Mouse (Mus musculus): Measurements from ENCODE around the gene Olfr1155. TPM values are rescaled to one million over a fixed set of nuclear protein-coding genes. Genes with fewer than 3 reads are reported as not detected.

The Olfr1155 gene
- not detected in 2 replicates for polyA plus RNA-seq (2012; rRNA removed)

GRCm38 (mm10) chr2:87945037-87945436 lies at the start of gene Olfr1155:
Gene Olfr1155, minus strand, starts transcription at chr2:87945137.
- DNase-seq (ENCODE audit: low read depth, low spot score), result no peak
- 92% methylated on average over 1 of the region's 1 CpGs for WGBS

- no peak for DNase-seq (ENCODE audit: low read depth, low spot score)
Measured at GRCm38 (mm10) chr2:87989813-87990212, 44.9 kb upstream of the Olfr1155 start, which contains the start of gene Olfr1158. Gene Olfr1158, plus strand, starts transcription at chr2:87990113.

- no peak for DNase-seq (ENCODE audit: low read depth, low spot score)
- 69% methylated on average over 3 of the region's 3 CpGs for WGBS
Measured at GRCm38 (mm10) chr2:87974563-87974962, 29.6 kb upstream of the Olfr1155 start, which contains the start of gene Olfr74. Gene Olfr74, minus strand, starts transcription at chr2:87974663.

- WGBS, result 95% methylated on average over 4 of the region's 4 CpGs
- DNase-seq (ENCODE audit: low read depth, low spot score), result no peak
Measured at GRCm38 (mm10) chr2:87968199-87968598, 23.3 kb upstream of the Olfr1155 start, which contains the start of gene Olfr1157. Gene Olfr1157, minus strand, starts transcription at chr2:87968299.

GRCm38 (mm10) chr2:87953000-87953399 lies 8.1 kb upstream of the Olfr1155 start, which contains the start of gene Olfr1156:
Gene Olfr1156, minus strand, starts transcription at chr2:87953100.
- no peak for DNase-seq (ENCODE audit: low read depth, low spot score)

DNA sequence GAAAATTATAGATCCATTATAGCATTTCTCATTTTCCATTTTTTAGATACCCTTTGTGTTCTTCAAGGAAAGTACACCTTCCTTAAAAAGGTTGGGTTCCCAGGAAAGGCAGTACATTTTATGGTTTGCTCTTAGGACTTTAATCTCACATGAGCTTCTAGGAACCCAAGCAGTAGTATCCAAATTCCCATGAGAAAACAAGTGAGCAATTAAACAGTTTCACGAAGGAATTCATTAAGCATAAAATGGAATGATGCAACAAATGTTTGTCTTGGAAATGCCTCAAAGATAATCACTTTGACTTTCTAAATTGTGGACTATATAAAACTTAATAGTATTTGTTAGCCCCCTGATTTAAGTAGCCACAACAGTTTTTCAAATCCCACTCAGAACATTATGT lies 39.9 kb downstream of the Olfr1155 start, which contains the start of gene Olfr1154:
Gene Olfr1154 (minus strand): TSS at position 101 of the 400 bp plus-strand sequence.
- no peak for DNase-seq (ENCODE audit: low read depth, low spot score)
- 82% methylated on average over 1 of the region's 1 CpGs for WGBS

- 48% methylated on average over 1 of the region's 1 CpGs for WGBS
- DNase-seq (ENCODE audit: low read depth, low spot score), result no peak
Measured at GRCm38 (mm10) chr2:87894662-87895061, 50.3 kb downstream of the Olfr1155 start, which contains the start of gene Olfr1153. Gene Olfr1153, plus strand, starts transcription at chr2:87894962.

Other genes with a start within 250 kb of the Olfr1155 start
- not detected in 2 replicates for gene Olfr1137, start 232.0 kb downstream of the Olfr1155 start, polyA plus RNA-seq (2012; rRNA removed)
- not detected in 2 replicates for gene Olfr1138, start 205.2 kb downstream of the Olfr1155 start, polyA plus RNA-seq (2012; rRNA removed)
- gene Olfr1140, start 201.4 kb downstream of the Olfr1155 start, polyA plus RNA-seq (2012; rRNA removed), result not detected in 2 replicates
- gene Olfr1141, start 191.1 kb downstream of the Olfr1155 start, polyA plus RNA-seq (2012; rRNA removed), result not detected in 2 replicates
- not detected in 2 replicates for gene Olfr152, start 165.7 kb downstream of the Olfr1155 start, polyA plus RNA-seq (2012; rRNA removed)
- gene Olfr1143, start 144.5 kb downstream of the Olfr1155 start, polyA plus RNA-seq (2012; rRNA removed), result not detected in 2 replicates
- gene Olfr1145, start 135.3 kb downstream of the Olfr1155 start, polyA plus RNA-seq (2012; rRNA removed), result not detected in 2 replicates
- not detected in 2 replicates for gene Olfr1148, start 114.6 kb downstream of the Olfr1155 start, polyA plus RNA-seq (2012; rRNA removed)
- gene Olfr1150-ps1, start 101.1 kb downstream of the Olfr1155 start, polyA plus RNA-seq (2012; rRNA removed), result not detected in 2 replicates
- gene Olfr1151, start 89.3 kb downstream of the Olfr1155 start, polyA plus RNA-seq (2012; rRNA removed), result not detected in 2 replicates
- gene Olfr1152, start 78.6 kb downstream of the Olfr1155 start, polyA plus RNA-seq (2012; rRNA removed), result not detected in 2 replicates
- gene Olfr1153, start 50.2 kb downstream of the Olfr1155 start, polyA plus RNA-seq (2012; rRNA removed), result not detected in 2 replicates
- gene Olfr1154, start 40.0 kb downstream of the Olfr1155 start, polyA plus RNA-seq (2012; rRNA removed), result not detected in 2 replicates
- gene Olfr1156, start 8.0 kb upstream of the Olfr1155 start, polyA plus RNA-seq (2012; rRNA removed), result not detected in 2 replicates
- not detected in 2 replicates for gene Olfr1157, start 23.2 kb upstream of the Olfr1155 start, polyA plus RNA-seq (2012; rRNA removed)
- gene Olfr74, start 29.5 kb upstream of the Olfr1155 start, polyA plus RNA-seq (2012; rRNA removed), result not detected in 2 replicates
- gene Olfr1158, start 45.0 kb upstream of the Olfr1155 start, polyA plus RNA-seq (2012; rRNA removed), result not detected in 2 replicates
- gene Olfr1160, start 63.1 kb upstream of the Olfr1155 start, polyA plus RNA-seq (2012; rRNA removed), result not detected in 2 replicates
- not detected in 2 replicates for gene Olfr1161, start 77.6 kb upstream of the Olfr1155 start, polyA plus RNA-seq (2012; rRNA removed)
- not detected in 2 replicates for gene Olfr73, start 92.6 kb upstream of the Olfr1155 start, polyA plus RNA-seq (2012; rRNA removed)
- not detected in 2 replicates for gene Olfr1162, start 106.0 kb upstream of the Olfr1155 start, polyA plus RNA-seq (2012; rRNA removed)
- not detected in 2 replicates for gene Olfr1163, start 126.7 kb upstream of the Olfr1155 start, polyA plus RNA-seq (2012; rRNA removed)
- gene Olfr1164, start 148.8 kb upstream of the Olfr1155 start, polyA plus RNA-seq (2012; rRNA removed), result not detected in 2 replicates
- not detected in 2 replicates for gene Olfr1166, start 183.1 kb upstream of the Olfr1155 start, polyA plus RNA-seq (2012; rRNA removed)
- not detected in 2 replicates for gene Olfr1167, start 210.1 kb upstream of the Olfr1155 start, polyA plus RNA-seq (2012; rRNA removed)
- not detected in 2 replicates for gene Olfr1168, start 236.7 kb upstream of the Olfr1155 start, polyA plus RNA-seq (2012; rRNA removed)

All from large intestine, adult 2 months (tissue).